Mouse (Mus musculus) lung, adult 2 months (tissue): ENCODE results near the gene Idh3a.

Source experiments
- CTCF ChIP-seq: fragments of 200-500 bp; IDR thresholded peaks from 2 replicates; pipeline ENCODE4 v1.5.1; 2011; ENCODE audit warnings: mild to moderate bottlenecking, low read length, control low read depth; ENCODE audit not compliant: insufficient read depth
- POLR2A ChIP-seq: fragments of 200-500 bp; IDR thresholded peaks from 2 replicates; pipeline ENCODE4 v1.6.1; 2011; ENCODE audit warnings: low read depth, mild to moderate bottlenecking, control low read depth, low read length, borderline replicate concordance; ENCODE audit errors: extremely low read depth

- TF ChIP-seq POLR2A, result no peak
- TF ChIP-seq CTCF, result no peak
Observed at GRCm38 (mm10) chr9:54566958-54567357, 19.2 kb upstream of the Idh3a start.
